Mouse (Mus musculus) heart, postnatal 25 days (tissue): ENCODE results near the gene Saa4. TPM values are rescaled to one million over a fixed set of nuclear protein-coding genes. Genes with fewer than 3 reads are reported as not detected.
"Not testable (repeated sequence)": the region's sequence is repeated elsewhere in the genome, so short reads cannot be mapped to it uniquely, and the experiment has no call there.

Experiments
- DNase-seq: peaks from one replicate; pipeline ENCODE4 v3.0.0; 2022; ENCODE audit warnings: low spot score
- intact Hi-C: fragments of 180-260 bp; cut with DNase I; formaldehyde crosslinking; loops from one replicate; pipeline ENCODE4 v1.15.1; 2025
- total RNA-seq, 2 experiments: library from RNA; stranded (reverse); gene quantifications; 2 replicates each; pipeline ENCODE4 v1.2.3; 2021

Gene Saa4
- total RNA-seq = not detected

- DNase-seq = no peak
- intact Hi-C loops = no loop called here
Observed at GRCm38 (mm10) chr7:46732458-46732857, at the start of gene Saa4. TSS of gene Saa4 (minus strand) at chr7:46732603.

GRCm38 (mm10) chr7:46770706-46771105 lies 38.3 kb upstream of the Saa4 start:
- intact Hi-C loops = loop anchor here (2.0 kb wide), 1 partner anchor 56 kb away; the partner anchor contains the start of gene Saa3
- no peak for DNase-seq

GRCm38 (mm10) chr7:46768451-46768850 lies 36.0 kb upstream of the Saa4 start:
- intact Hi-C loops = no loop called here

GRCm38 (mm10) chr7:46767371-46767770 lies 35.0 kb upstream of the Saa4 start:
- no peak for DNase-seq
- intact Hi-C loops = no loop called here

More at GRCm38 (mm10) chr7:46768451-46768850, 36.0 kb upstream of the Saa4 start:
- DNase-seq = no peak

GRCm38 (mm10) chr7:46764672-46765071 lies 32.3 kb upstream of the Saa4 start:
- intact Hi-C loops = no loop called here
- DNase-seq = no peak

GRCm38 (mm10) chr7:46762601-46763000 lies 30.2 kb upstream of the Saa4 start:
- intact Hi-C loops = no loop called here

GRCm38 (mm10) chr7:46761049-46761795 lies 28.8 kb upstream of the Saa4 start:
- intact Hi-C loops = no loop called here
- DNase-seq = no peak

More at GRCm38 (mm10) chr7:46762601-46763000, 30.2 kb upstream of the Saa4 start:
- DNase-seq = no peak

GRCm38 (mm10) chr7:46751490-46751889 lies 19.1 kb upstream of the Saa4 start, which contains the start of gene Saa2:
TSS of gene Saa2 (plus strand) at chr7:46751790.
- intact Hi-C loops = no loop called here
- DNase-seq = no peak

GRCm38 (mm10) chr7:46748459-46748858 lies 16.1 kb upstream of the Saa4 start:
- intact Hi-C loops = no loop called here
- no peak for DNase-seq

GRCm38 (mm10) chr7:46746381-46746780 lies 14.0 kb upstream of the Saa4 start:
- intact Hi-C loops = no loop called here
- DNase-seq = peak; percentile 7

GRCm38 (mm10) chr7:46745816-46746215 lies 13.4 kb upstream of the Saa4 start:
- intact Hi-C loops = no loop called here
- no peak for DNase-seq

- DNase-seq, intact Hi-C loops: not testable (repeated sequence)
Observed at GRCm38 (mm10) chr7:46742880-46743279, 10.5 kb upstream of the Saa4 start, which contains the start of gene Saa1. TSS of gene Saa1 (minus strand) at chr7:46742980.

- intact Hi-C loops, DNase-seq: not testable (repeated sequence)
Observed at GRCm38 (mm10) chr7:46740041-46740440, 7.6 kb upstream of the Saa4 start.

GRCm38 (mm10) chr7:46738561-46739460 lies 6.4 kb upstream of the Saa4 start:
- intact Hi-C loops = no loop called here
- DNase-seq = no peak

GRCm38 (mm10) chr7:46734983-46735382 lies 2.6 kb upstream of the Saa4 start:
- no peak for DNase-seq
- intact Hi-C loops = no loop called here

GRCm38 (mm10) chr7:46727584-46727983 lies 4.8 kb downstream of the Saa4 start:
- intact Hi-C loops = no loop called here
- no peak for DNase-seq

- intact Hi-C loops = no loop called here
- no peak for DNase-seq
Observed at GRCm38 (mm10) chr7:46724396-46724795, 8.0 kb downstream of the Saa4 start.

GRCm38 (mm10) chr7:46723849-46724248 lies 8.6 kb downstream of the Saa4 start:
- intact Hi-C loops = no loop called here
- no peak for DNase-seq

GRCm38 (mm10) chr7:46723354-46723753 lies 9.0 kb downstream of the Saa4 start:
- intact Hi-C loops = no loop called here

GRCm38 (mm10) chr7:46720460-46720859 lies 11.9 kb downstream of the Saa4 start:
- DNase-seq = no peak
- intact Hi-C loops = no loop called here

More at GRCm38 (mm10) chr7:46723354-46723753, 9.0 kb downstream of the Saa4 start:
- no peak for DNase-seq
